Mouse (Mus musculus): ENCODE data around the gene Zfp689. TPM values are rescaled to one million over a fixed set of nuclear protein-coding genes. Genes with fewer than 3 reads are reported as not detected.

Gene Zfp689
- total RNA-seq, 1 experiment, result 3.5 TPM

- no peaks in the 10 kb centered on the region; a peak in 1 of 4 replicates for H3K4me1 ChIP-seq (ENCODE audit: control insufficient read depth in 2 of 2, insufficient read depth in 2 of 2, low read length in 2 of 2, poor library complexity in 1 of 2)
- no peak overlapping the region for H3K9ac ChIP-seq (ENCODE audit: insufficient read depth, low read depth, low read length, poor library complexity, severe bottlenecking)
- no peak overlapping the region for H3K4me3 ChIP-seq (ENCODE audit: insufficient read depth in 1 of 2, low read depth in 1 of 2, low read length in 2 of 2, poor library complexity in 1 of 2, severe bottlenecking in 1 of 2)
- no peak for TF ChIP-seq CHD2 (IDR thresholded peaks at IDR 0.05; ENCODE audit: low read depth, low read length)
- TF ChIP-seq ZC3H11A (IDR thresholded peaks at IDR 0.05; ENCODE audit: borderline replicate concordance, low read depth, low read length), result no peak
- TF ChIP-seq MAFK (IDR thresholded peaks at IDR 0.05; ENCODE audit: insufficient read depth, low read depth, low read length), result no peak
- no peak for TF ChIP-seq HCFC1 (IDR thresholded peaks at IDR 0.05; ENCODE audit: borderline replicate concordance, insufficient read depth, low read length)
- H3K9me3 ChIP-seq (ENCODE audit: control insufficient read depth, insufficient read depth, low read depth, low read length), result no peaks in the 10 kb centered on the region; the same call in 1 of the 2 replicates
- DNase-seq (ENCODE audit: low read depth, low spot score), result no peak
- in situ Hi-C loops (cut with MboI; ENCODE audit: low sequenced_read_pairs in 2 of 2, unreplicated experiment in 2 of 2), result no loop called here
- peaks cover 21% of the 10 kb centered on the region for H3K36me3 ChIP-seq (ENCODE audit: control insufficient read depth, insufficient read depth, low read length, poor library complexity, severe bottlenecking)
- H3K27ac ChIP-seq (ENCODE audit: insufficient read depth, low read depth, low read length, poor library complexity, severe bottlenecking), result no peak overlapping the region
Measured at GRCm38 (mm10) chr7:127454905-127455304, 5.9 kb upstream of the Zfp689 start.

- TF ChIP-seq MAFK (IDR thresholded peaks at IDR 0.05; ENCODE audit: insufficient read depth, low read depth, low read length), result no peak
- TF ChIP-seq ZNF384 (IDR thresholded peaks at IDR 0.05; ENCODE audit: low read depth, low read length), result no peak
- no peak for TF ChIP-seq HCFC1 (IDR thresholded peaks at IDR 0.05; ENCODE audit: borderline replicate concordance, insufficient read depth, low read length)
- no peak for TF ChIP-seq CHD2 (IDR thresholded peaks at IDR 0.05; ENCODE audit: low read depth, low read length)
- no peak for TF ChIP-seq ZC3H11A (IDR thresholded peaks at IDR 0.05; ENCODE audit: borderline replicate concordance, low read depth, low read length)
- Histone ChIP-seq H3K4me3 (ENCODE audit: insufficient read depth in 1 of 2, low read depth in 1 of 2, low read length in 2 of 2, poor library complexity in 1 of 2, severe bottlenecking in 1 of 2) (no peak overlapping the region), H3K36me3 (ENCODE audit: control insufficient read depth, insufficient read depth, low read length, poor library complexity, severe bottlenecking) (peaks cover 15% of the 10 kb centered on the region), H3K9me3 (ENCODE audit: control insufficient read depth, insufficient read depth, low read depth, low read length) (no peaks in the 10 kb centered on the region), H3K27ac (ENCODE audit: insufficient read depth, low read depth, low read length, poor library complexity, severe bottlenecking) (no peak overlapping the region), H3K9ac (ENCODE audit: insufficient read depth, low read depth, low read length, poor library complexity, severe bottlenecking) (no peak overlapping the region), H3K4me1 (ENCODE audit: control insufficient read depth in 2 of 2, insufficient read depth in 2 of 2, low read length in 2 of 2, poor library complexity in 1 of 2) (no peaks in the 10 kb centered on the region; a peak in 1 of 4 replicates)
- in situ Hi-C loops (cut with MboI; ENCODE audit: low sequenced_read_pairs in 2 of 2, unreplicated experiment in 2 of 2), result no loop called here
- DNase-seq (ENCODE audit: low read depth, low spot score), result no peak
Measured at GRCm38 (mm10) chr7:127453056-127453455, 4.1 kb upstream of the Zfp689 start.

DNA sequence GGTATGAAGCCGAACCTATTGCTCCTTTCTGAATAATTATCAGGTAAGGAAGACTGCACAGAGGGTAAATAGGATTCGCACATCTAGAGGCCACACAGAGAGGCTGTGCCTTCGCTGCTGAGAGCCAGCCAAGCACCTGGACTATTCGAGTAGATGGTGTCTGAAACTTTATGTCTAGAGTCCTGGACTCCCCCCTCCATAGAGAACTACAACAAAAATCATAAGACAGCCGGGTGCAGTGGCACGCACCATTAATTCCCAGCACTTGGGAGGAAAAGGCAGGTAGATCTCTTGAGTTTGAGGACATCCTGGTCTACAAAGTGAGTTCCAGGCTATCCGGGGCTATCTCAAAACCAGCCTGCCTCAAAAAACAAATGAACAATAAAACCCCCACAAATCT lies 1.0 kb upstream of the Zfp689 start:
- no peaks in the 10 kb centered on the region; a peak in 1 of 4 replicates for H3K4me1 ChIP-seq (ENCODE audit: control insufficient read depth in 2 of 2, insufficient read depth in 2 of 2, low read length in 2 of 2, poor library complexity in 1 of 2)
- in situ Hi-C loops (cut with MboI; ENCODE audit: low sequenced_read_pairs in 2 of 2, unreplicated experiment in 2 of 2), result no loop called here
- peak overlapping the region; percentile 62; the same call in 1 of the 2 replicates for H3K9ac ChIP-seq (ENCODE audit: insufficient read depth, low read depth, low read length, poor library complexity, severe bottlenecking)
- H3K4me3 ChIP-seq (ENCODE audit: insufficient read depth in 1 of 2, low read depth in 1 of 2, low read length in 2 of 2, poor library complexity in 1 of 2, severe bottlenecking in 1 of 2), result peak overlapping the region; percentile 95
- peaks cover 9% of the 10 kb centered on the region; the same call in 1 of the 2 replicates for H3K36me3 ChIP-seq (ENCODE audit: control insufficient read depth, insufficient read depth, low read length, poor library complexity, severe bottlenecking)
- peak overlapping the region; percentile 52; the same call in 1 of the 2 replicates for H3K27ac ChIP-seq (ENCODE audit: insufficient read depth, low read depth, low read length, poor library complexity, severe bottlenecking)
- H3K9me3 ChIP-seq (ENCODE audit: control insufficient read depth, insufficient read depth, low read depth, low read length), result no peaks in the 10 kb centered on the region
- TF ChIP-seq ZNF384 (IDR thresholded peaks at IDR 0.05; ENCODE audit: low read depth, low read length) (no peak), MAFK (IDR thresholded peaks at IDR 0.05; ENCODE audit: insufficient read depth, low read depth, low read length) (no peak), CHD2 (IDR thresholded peaks at IDR 0.05; ENCODE audit: low read depth, low read length) (no peak), ZC3H11A (IDR thresholded peaks at IDR 0.05; ENCODE audit: borderline replicate concordance, low read depth, low read length) (no peak), HCFC1 (IDR thresholded peaks at IDR 0.05; ENCODE audit: borderline replicate concordance, insufficient read depth, low read length) (no peak)
- no peak for DNase-seq (ENCODE audit: low read depth, low spot score)

DNA sequence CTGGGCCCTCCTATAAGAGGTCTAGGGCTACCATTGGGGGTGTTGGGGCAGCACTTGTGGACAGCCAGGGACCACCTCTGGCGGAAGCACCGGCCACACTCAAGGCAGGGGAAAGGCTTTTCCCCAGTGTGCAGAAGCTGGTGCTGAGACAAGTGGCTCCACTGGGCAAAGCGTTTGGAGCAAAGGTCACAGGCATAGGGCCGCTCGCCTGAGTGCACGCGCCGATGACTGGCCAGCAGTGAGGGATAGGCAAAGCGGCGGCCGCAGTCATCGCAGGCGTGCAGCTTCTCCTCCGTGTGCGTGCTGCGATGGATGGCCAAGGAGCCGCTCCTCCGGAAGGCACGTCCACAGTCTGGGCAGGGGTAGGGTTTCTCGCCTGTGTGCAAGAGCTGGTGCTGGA lies 5.0 kb downstream of the Zfp689 start:
- H3K9me3 ChIP-seq (ENCODE audit: control insufficient read depth, insufficient read depth, low read depth, low read length), result no peaks in the 10 kb centered on the region
- peak overlapping the region; percentile 49 to 53 for H3K4me3 ChIP-seq (ENCODE audit: insufficient read depth in 1 of 2, low read depth in 1 of 2, low read length in 2 of 2, poor library complexity in 1 of 2, severe bottlenecking in 1 of 2)
- in situ Hi-C loops (cut with MboI; ENCODE audit: low sequenced_read_pairs in 2 of 2, unreplicated experiment in 2 of 2), result no loop called here
- TF ChIP-seq CHD2 (IDR thresholded peaks at IDR 0.05; ENCODE audit: low read depth, low read length) (no peak), ZC3H11A (IDR thresholded peaks at IDR 0.05; ENCODE audit: borderline replicate concordance, low read depth, low read length) (no peak), HCFC1 (IDR thresholded peaks at IDR 0.05; ENCODE audit: borderline replicate concordance, insufficient read depth, low read length) (0 out of 2 replicates have a peak, but pooled peaks have one; percentile 1), MAFK (IDR thresholded peaks at IDR 0.05; ENCODE audit: insufficient read depth, low read depth, low read length) (no peak), ZNF384 (IDR thresholded peaks at IDR 0.05; ENCODE audit: low read depth, low read length) (no peak)
- H3K27ac ChIP-seq (ENCODE audit: insufficient read depth, low read depth, low read length, poor library complexity, severe bottlenecking), result no peak overlapping the region
- no peak for DNase-seq (ENCODE audit: low read depth, low spot score)
- H3K36me3 ChIP-seq (ENCODE audit: control insufficient read depth, insufficient read depth, low read length, poor library complexity, severe bottlenecking), result peaks cover 4% of the 10 kb centered on the region; the same call in 1 of the 2 replicates
- no peaks in the 10 kb centered on the region for H3K4me1 ChIP-seq (ENCODE audit: control insufficient read depth in 2 of 2, insufficient read depth in 2 of 2, low read length in 2 of 2, poor library complexity in 1 of 2)
- H3K9ac ChIP-seq (ENCODE audit: insufficient read depth, low read depth, low read length, poor library complexity, severe bottlenecking), result peak overlapping the region; percentile 38

GRCm38 (mm10) chr7:127437724-127438123 lies 11.2 kb downstream of the Zfp689 start:
- no peaks in the 10 kb centered on the region for H3K4me1 ChIP-seq (ENCODE audit: control insufficient read depth in 2 of 2, insufficient read depth in 2 of 2, low read length in 2 of 2, poor library complexity in 1 of 2)
- H3K36me3 ChIP-seq (ENCODE audit: control insufficient read depth, insufficient read depth, low read length, poor library complexity, severe bottlenecking), result no peaks in the 10 kb centered on the region
- in situ Hi-C loops (cut with MboI; ENCODE audit: low sequenced_read_pairs in 2 of 2, unreplicated experiment in 2 of 2), result no loop called here
- TF ChIP-seq ZNF384 (IDR thresholded peaks at IDR 0.05; ENCODE audit: low read depth, low read length) (no peak), HCFC1 (IDR thresholded peaks at IDR 0.05; ENCODE audit: borderline replicate concordance, insufficient read depth, low read length) (no peak), ZC3H11A (IDR thresholded peaks at IDR 0.05; ENCODE audit: borderline replicate concordance, low read depth, low read length) (peak; percentile 36; the same call in 1 of the 2 replicates), CHD2 (IDR thresholded peaks at IDR 0.05; ENCODE audit: low read depth, low read length) (no peak), MAFK (IDR thresholded peaks at IDR 0.05; ENCODE audit: insufficient read depth, low read depth, low read length) (peak; percentile 68)
- H3K4me3 ChIP-seq (ENCODE audit: insufficient read depth in 1 of 2, low read depth in 1 of 2, low read length in 2 of 2, poor library complexity in 1 of 2, severe bottlenecking in 1 of 2), result no peak overlapping the region
- H3K9ac ChIP-seq (ENCODE audit: insufficient read depth, low read depth, low read length, poor library complexity, severe bottlenecking), result no peak overlapping the region
- DNase-seq (ENCODE audit: low read depth, low spot score), result no peak
- H3K27ac ChIP-seq (ENCODE audit: insufficient read depth, low read depth, low read length, poor library complexity, severe bottlenecking), result no peak overlapping the region
- no peaks in the 10 kb centered on the region for H3K9me3 ChIP-seq (ENCODE audit: control insufficient read depth, insufficient read depth, low read depth, low read length)

All from ES-E14 (cell line).